Mouse (Mus musculus) heart, postnatal 36 days (tissue): ENCODE data around the gene Srgap1. TPM values are rescaled to one million over a fixed set of nuclear protein-coding genes. Genes with fewer than 3 reads are reported as not detected.
"Not testable (repeated sequence)": the region's sequence is repeated elsewhere in the genome, so short reads cannot be mapped to it uniquely, and the experiment has no call there.

ENCODE experiments used
- DNase-seq, 2 experiments: peaks; one replicate each; pipeline ENCODE4 v3.0.0; 2021 to 2022
- intact Hi-C: fragments of 180-260 bp; cut with DNase I; formaldehyde crosslinking; loops from one replicate; pipeline ENCODE4 v1.15.1; 2025
- total RNA-seq, 2 experiments: library from RNA; stranded (reverse); gene quantifications; 2 replicates each; pipeline ENCODE4 v1.2.3; 2021

Srgap1 gene
- total RNA-seq, 2 experiments from 2014 or later: 2.1 to 2.2 TPM

GRCm38 (mm10) chr10:121775990-121776389 lies 271.1 kb downstream of the Srgap1 start:
- no peak for DNase-seq

GRCm38 (mm10) chr10:121773813-121774212 lies 273.3 kb downstream of the Srgap1 start:
- intact Hi-C loops: no loop called here
- no peak for DNase-seq

More at GRCm38 (mm10) chr10:121775990-121776389, 271.1 kb downstream of the Srgap1 start:
- intact Hi-C loops: no loop called here

- intact Hi-C loops: loop anchor here (2.0 kb wide), 1 partner anchor 282 kb away; no protein-coding TSS in a partner anchor
- DNase-seq: peak; percentile 9 to 10
Observed at GRCm38 (mm10) chr10:121770624-121771577, 276.2 kb downstream of the Srgap1 start.

- no peak for DNase-seq
Observed at GRCm38 (mm10) chr10:121769711-121770110, 277.4 kb downstream of the Srgap1 start.

GRCm38 (mm10) chr10:121767295-121767694 lies 279.8 kb downstream of the Srgap1 start:
- intact Hi-C loops, DNase-seq: not testable (repeated sequence)

More at GRCm38 (mm10) chr10:121769711-121770110, 277.4 kb downstream of the Srgap1 start:
- intact Hi-C loops: loop anchor here (2.0 kb wide), 1 partner anchor 283 kb away; no protein-coding TSS in a partner anchor

- DNase-seq: no peak
- intact Hi-C loops: no loop called here
Observed at GRCm38 (mm10) chr10:121765174-121766057, 281.7 kb downstream of the Srgap1 start.

GRCm38 (mm10) chr10:121764469-121765173 lies 282.5 kb downstream of the Srgap1 start:
- intact Hi-C loops: loop anchor here (5.0 kb wide), 1 partner anchor 62 kb away; no protein-coding TSS in a partner anchor
- DNase-seq: no peak

- no peak for DNase-seq
- intact Hi-C loops: loop anchor here (5.0 kb wide), 1 partner anchor 61 kb away; no protein-coding TSS in a partner anchor
Observed at GRCm38 (mm10) chr10:121763191-121763590, 283.9 kb downstream of the Srgap1 start.

- peak in 1 of 2 experiments; percentile 14 for DNase-seq
- intact Hi-C loops: loop anchor here (5.0 kb wide), 1 partner anchor 60 kb away; no protein-coding TSS in a partner anchor
Observed at GRCm38 (mm10) chr10:121762141-121762540, 285.0 kb downstream of the Srgap1 start.

GRCm38 (mm10) chr10:121759095-121759494 lies 288.0 kb downstream of the Srgap1 start:
- intact Hi-C loops: loop anchor here (5.0 kb wide), 1 partner anchor 293 kb away; no protein-coding TSS in a partner anchor
- peak in 1 of 2 experiments; percentile 9 for DNase-seq

- intact Hi-C loops: loop anchor here (5.0 kb wide), 1 partner anchor 296 kb away; no protein-coding TSS in a partner anchor
- no peak for DNase-seq
Observed at GRCm38 (mm10) chr10:121756677-121757076, 290.4 kb downstream of the Srgap1 start.

GRCm38 (mm10) chr10:121755822-121756221 lies 291.3 kb downstream of the Srgap1 start:
- DNase-seq: no peak
- intact Hi-C loops: loop anchor here (5.0 kb wide), 1 partner anchor 296 kb away; no protein-coding TSS in a partner anchor

- intact Hi-C loops: no loop called here
- no peak for DNase-seq
Observed at GRCm38 (mm10) chr10:121754237-121754636, 292.9 kb downstream of the Srgap1 start.

GRCm38 (mm10) chr10:121750175-121750574 lies 296.9 kb downstream of the Srgap1 start:
- intact Hi-C loops: no loop called here
- peak in 1 of 2 experiments; percentile 9 for DNase-seq

- intact Hi-C loops: no loop called here
- DNase-seq: no peak
Observed at GRCm38 (mm10) chr10:121742336-121742735, 304.8 kb downstream of the Srgap1 start.

GRCm38 (mm10) chr10:121739548-121740505 lies 307.3 kb downstream of the Srgap1 start, which contains the start of gene BC048403:
BC048403 (plus strand) TSS chr10:121739937.
- DNase-seq: peak; percentile 89 to 90
- intact Hi-C loops: no loop called here

GRCm38 (mm10) chr10:121737256-121737655 lies 309.9 kb downstream of the Srgap1 start:
- intact Hi-C loops: no loop called here
- DNase-seq: no peak

GRCm38 (mm10) chr10:121732542-121732941 lies 314.6 kb downstream of the Srgap1 start:
- DNase-seq: no peak

More at GRCm38 (mm10) chr10:121732542-121732941, 314.6 kb downstream of the Srgap1 start:
- intact Hi-C loops: no loop called here
